Mouse (Mus musculus) adrenal gland, adult (tissue): Measurements from ENCODE around the gene Heg1.

Experiments used
- DNase-seq, 2 experiments: peaks; one replicate each; pipeline ENCODE4 v3.0.0; 2022 to 2023; ENCODE audit warnings: low spot score in 1 of 2; ENCODE audit not compliant: inconsistent age in 2 of 2

The Heg1 gene

DNA sequence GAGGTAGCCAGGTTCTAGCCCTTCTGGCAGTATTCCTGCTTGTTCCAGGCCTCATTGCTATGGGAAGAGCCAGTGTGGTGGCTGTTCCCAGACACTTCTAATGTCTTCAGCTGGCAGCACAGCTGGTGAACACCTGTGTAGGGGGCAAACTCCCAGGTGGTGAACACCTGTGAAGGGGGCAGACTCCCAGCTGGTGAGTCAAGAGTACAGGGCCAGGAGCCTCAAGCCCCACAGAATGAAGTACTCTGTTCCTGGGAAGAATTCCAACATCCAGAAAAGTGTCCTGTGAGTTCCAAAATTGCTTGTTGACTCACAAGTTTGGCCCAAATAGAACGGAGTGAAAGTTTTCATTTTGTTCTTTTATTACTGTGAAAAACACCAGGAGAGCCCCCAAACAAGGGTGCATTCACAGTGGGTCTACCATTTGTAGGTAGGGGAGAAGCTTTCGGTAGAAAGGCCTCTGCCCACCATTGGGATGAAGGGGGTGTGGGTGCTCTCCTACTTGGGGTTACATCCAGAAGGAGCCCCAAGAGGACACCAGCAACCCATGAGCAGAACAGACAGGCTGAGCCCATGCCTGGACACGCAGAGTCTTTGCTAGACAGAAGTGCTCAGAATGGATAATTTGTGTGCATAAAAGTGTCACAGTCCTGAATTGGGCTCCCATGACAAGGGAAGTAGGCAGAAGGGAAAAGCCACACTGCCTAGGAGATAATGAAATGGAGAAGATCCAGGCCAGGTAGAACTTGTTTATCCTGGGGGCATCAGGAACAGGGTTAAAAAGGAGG is 84.5 kb downstream of the Heg1 start:
- DNase-seq: no peak

DNA sequence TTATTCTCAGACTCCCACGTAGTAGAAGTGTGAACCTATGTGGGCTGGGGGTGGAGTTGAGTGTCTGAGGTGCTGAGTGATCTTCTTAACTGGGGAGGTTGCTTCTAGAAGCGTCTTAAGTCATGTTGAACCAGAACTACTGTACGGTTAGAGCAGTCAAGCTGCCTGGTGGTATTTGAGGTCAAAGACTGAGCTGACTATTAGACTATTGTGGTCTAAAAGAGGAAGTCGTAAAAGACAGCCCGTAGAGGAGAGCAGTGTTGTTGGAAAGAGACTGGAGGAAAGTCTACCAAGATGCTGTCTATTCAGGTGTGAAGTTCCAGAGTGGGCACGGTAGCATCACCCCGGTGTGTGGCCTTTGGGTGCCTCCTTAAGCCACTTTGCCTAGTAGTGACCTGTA is 85.7 kb downstream of the Heg1 start:
- no peak for DNase-seq

DNA sequence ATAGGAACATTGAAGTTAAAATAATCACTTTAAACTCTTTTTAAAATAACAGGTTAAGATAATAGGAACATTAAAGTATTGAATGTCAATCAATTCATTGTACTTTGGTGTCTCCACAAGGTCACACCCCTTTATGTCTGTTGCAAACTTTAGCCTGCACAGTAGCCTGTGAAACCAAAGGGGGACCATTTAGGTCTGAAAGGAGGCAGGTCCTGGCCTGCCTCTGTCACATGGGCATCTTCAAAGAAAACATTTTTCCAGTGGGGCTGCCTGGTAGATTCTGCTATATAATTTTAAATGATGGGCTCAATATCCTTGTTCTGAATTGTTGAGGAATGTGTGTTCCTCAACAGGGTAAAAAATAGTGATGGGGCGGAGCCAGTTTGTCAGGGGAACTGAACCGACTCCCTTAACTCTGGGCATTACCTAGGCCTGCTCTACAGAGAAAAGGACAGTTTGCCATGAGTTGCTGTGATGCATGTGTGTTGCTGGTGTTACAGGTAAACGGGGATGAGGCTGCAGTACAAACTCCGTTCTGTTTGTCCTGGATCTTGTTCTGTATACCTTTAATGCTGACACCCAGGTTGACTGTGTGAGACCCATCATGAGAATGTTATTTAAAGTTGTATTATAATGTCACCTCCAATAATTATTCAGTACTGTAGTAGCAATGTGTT is 86.7 kb downstream of the Heg1 start:
- no peak for DNase-seq

DNA sequence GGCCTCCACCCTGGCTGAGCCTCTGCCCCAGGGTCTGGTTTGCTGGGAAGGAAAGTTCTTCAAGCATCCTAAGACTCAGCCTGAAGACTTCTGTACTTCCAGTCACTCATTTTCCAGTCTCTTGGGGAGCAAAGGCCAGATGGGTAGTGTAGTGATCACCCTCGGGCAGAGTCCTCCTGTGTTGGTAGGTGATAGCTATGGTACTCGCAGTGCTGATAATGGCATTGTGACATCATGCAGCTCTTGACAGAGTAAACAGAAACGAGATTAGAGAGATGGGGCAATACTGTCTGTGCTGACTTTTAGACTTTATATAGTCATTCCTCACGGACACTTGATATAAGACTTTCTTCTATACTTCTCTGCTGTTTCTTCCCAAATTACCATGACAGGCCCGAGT is 88.6 kb downstream of the Heg1 start:
- no peak for DNase-seq

DNA sequence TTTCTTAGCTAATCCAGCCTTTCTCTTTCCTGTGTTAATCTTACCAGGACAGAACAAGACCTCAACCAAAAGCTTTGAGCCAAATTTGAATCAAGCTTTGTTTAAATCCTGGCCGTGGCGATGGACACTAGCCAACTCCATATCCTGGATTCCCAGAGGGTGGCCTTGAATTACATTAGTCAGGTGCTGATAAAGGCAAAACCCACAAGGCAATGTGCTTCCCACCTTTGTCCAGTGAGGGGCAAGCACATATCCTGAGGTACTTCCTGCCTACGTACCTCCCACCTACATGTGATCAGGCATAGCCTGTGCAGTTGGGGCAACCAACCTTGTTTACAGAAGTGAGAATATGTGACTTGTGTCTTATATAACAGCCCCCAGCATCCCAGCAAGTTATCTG is 90.8 kb downstream of the Heg1 start:
- peak; percentile 48 to 81 for DNase-seq

DNA sequence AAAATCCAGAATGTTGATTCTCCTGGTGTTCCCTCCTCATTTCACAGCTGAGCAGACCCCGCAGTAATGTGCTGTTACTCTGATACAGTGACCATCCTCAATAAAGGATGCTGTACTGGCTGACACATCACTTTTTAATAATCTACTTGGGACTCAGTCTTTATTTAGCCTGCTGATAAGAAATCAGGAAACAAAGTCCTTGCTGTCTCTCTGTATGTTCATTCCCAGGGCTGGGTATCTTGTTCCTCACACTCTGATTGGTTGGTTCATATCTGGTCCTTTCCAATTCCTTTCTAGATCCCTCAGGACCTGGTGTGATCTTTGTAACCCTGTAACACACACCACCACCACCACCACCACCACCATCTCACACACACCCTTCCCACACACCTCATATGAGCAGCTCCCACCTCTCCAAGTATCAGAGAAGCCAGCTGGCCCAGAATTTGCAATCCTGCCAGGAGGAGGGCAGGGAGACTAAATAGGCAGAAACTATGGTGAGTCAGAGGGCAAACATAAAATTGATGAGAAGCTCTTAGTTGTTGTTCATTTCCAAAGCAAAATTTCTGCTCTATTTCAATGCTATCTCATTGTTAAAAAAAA is 91.7 kb downstream of the Heg1 start:
- peak in 1 of 2 experiments; percentile 62 for DNase-seq

DNA sequence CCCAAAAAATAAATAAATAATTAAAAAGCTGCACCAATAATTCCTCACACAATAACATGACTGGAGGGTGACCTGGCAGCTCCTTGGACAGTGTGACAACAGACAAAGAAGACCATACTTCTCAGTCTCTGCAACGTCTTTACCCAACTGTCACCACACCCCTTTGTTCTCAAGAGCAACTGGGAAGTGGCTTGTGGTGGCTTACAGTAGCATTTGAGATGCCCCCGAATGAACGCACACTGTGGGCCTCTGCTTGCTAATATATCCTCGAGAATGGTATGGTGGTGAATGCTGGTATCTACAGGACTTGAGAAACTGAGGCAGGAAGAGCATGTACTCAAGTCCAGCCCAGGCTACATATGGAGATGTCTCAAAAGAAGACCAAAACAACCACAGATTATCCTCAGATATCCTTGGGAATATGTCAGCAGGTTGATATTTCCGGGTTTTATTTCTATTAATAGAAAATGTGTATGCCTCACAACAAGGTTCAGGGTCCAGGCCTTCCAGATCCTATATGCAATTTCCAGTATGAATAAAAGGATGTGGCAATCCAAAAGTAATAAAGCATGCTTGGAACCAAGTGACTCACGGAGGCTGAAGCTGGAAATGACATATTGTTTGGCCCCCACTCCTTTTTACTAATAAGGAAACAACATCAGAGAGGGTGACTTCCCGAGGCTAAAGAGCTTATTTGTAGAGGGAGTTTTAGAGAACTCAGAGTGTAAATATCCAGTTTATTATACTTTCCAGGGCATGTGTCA is 92.8 kb downstream of the Heg1 start:
- DNase-seq: peak in 1 of 2 experiments; percentile 55

DNA sequence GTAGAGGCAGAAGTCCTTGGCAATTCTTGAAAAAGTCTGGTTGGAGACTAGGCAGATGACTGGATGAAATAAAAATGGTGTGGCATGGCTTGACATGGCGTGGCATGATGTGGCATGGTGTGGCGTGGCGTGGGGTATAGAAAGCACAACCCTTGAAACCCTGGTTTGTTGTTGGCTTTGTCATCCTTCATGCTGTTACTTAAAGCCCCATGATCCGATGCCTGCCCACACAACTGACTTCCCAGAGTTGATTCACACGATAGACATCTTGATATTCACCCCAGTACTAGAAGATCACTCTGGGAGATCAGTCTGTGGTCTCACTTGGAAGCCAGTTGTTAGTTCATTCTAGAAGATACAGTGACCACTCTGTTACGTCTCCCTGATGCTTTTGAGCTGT is 93.4 kb downstream of the Heg1 start:
- no peak for DNase-seq

DNA sequence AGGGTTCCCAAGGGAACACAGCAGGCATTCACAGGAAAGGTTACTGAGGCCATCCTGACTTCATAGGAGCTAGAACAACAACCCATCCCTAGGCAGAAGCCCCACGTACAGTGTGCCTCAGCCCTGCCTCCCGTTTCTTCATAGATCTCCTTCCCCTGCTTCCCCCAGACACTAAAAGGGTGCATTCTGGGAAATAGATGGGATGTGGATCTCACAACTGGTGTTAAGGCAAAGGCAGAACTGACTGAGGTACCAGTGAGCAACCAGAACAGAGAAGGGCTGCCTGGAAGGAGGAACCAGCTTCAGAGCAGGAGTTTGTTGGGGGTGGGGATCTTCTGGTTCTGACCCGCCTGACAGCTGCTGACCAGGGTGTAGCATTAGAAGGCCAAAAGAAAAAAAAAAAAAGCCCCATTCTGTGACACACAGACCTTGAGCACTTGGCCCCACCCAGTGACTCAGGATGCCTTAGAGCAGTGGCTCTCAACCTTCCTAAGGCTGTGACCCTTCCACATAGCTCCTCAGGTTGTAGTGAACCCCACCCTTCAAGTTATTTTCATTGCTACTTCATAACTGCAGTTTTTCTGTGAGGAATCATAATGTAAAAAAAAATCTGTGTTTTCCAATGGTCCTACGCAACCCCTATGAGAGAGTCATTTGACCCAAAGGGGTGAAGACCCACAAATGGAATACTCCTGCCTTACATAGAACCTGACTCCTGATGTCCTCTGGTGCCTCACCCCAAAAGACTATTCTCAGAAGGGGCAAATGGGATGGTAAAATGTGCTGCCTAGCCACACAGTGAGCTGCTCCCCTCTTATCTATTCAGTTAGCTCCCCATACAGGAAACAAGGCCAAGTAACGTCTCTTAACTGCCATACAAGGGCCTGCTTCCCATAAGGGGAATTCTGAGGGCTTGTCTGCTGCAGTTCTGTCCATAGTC is 97.9 kb downstream of the Heg1 start:
- DNase-seq: peak; percentile 71 to 82

DNA sequence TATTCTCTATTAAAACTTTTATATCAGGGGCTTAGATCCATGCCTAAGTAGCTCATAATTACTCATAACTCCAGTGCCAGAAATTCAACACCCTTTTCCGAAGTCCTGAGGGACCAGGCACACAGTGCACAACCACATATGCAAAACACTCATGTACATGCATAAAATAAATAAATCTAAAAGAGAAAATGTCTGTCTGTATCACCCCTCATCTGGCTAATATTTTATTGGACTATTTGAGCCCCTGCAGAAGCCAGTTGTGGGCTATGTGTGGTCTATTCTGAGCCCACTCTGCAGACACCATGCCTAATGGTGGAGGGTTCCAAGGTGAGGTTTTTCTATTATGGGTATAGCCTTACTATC is 98.5 kb downstream of the Heg1 start:
- DNase-seq: no peak

DNA sequence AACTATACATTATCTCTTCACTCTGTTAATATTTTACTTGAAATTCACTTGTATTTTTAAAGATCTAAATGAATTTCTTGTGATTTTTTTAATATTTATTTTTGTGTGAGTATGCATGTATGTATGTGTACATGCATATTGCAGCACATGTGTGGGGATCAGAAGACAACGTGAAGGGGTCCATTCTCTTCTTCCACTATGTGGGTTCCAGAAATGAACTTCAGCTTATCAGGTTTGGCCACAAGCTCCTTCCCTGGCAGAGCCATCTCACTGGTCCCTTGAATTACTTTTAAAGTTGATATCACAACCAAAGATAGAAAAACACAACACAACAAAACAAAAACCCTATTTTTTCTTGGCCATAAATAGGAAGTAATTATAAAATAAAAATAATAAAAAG is 100.4 kb downstream of the Heg1 start:
- no peak for DNase-seq

DNA sequence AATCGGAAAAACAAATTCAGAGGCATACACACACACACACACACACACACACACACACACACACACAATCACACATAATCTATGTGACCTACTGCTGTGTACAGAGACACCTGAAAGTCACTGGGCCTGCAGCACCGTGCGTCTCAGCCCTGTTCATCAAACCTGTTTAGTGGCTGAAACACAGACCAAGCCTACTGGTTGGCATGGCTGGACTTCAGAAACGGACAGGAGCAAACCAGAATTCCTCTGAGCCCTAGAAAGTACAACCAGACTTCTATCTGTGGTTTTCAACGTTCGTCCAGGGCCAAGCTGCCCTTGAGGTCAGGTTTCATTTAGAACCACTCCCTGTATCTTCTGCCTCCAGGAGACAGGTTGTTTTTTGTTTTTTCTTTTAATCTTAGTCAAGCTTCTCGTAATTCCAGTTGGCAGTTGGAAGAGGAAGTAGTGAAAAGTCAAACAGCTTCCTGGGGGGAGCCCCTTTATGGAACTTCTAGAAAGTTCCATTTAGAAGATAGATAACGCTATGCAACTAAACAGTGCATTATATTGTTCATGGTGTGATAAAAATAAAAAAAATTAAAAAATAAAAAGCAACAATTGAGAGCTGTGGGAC is 101.0 kb downstream of the Heg1 start:
- no peak for DNase-seq

DNA sequence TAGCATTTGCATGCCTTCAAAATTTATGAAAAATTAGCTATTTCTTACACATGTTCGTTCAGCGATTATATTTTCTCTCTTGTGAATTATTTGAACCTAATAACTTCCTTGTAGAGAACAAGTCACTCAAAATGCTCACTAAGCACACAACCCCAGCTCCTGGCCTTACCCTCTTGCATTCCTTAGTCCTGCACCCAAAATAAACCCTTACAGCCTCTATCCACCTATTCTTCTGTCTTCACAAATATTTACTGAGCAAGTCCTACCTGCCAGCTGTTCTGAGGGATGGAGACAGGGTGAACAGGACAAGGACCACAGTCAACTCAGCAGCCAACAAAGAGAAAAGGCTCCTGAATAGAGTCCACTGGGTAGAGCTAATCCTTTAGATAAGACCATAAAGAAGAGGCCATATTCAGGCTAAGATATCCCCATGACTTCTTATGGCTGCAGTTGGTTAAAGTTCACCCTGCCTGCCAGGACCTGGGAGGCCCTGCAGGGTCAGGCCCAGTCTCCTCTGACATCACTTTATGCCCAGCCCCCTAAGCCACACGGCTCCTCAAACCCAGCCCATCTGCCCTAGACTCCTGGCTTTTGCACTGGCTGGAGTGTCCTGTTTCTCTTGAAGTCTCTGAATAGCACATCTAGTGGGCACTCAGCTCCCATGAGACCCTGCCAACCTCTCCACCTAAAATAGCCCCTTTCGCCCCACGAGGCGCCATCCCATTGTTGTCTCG is 102.7 kb downstream of the Heg1 start:
- no peak for DNase-seq

DNA sequence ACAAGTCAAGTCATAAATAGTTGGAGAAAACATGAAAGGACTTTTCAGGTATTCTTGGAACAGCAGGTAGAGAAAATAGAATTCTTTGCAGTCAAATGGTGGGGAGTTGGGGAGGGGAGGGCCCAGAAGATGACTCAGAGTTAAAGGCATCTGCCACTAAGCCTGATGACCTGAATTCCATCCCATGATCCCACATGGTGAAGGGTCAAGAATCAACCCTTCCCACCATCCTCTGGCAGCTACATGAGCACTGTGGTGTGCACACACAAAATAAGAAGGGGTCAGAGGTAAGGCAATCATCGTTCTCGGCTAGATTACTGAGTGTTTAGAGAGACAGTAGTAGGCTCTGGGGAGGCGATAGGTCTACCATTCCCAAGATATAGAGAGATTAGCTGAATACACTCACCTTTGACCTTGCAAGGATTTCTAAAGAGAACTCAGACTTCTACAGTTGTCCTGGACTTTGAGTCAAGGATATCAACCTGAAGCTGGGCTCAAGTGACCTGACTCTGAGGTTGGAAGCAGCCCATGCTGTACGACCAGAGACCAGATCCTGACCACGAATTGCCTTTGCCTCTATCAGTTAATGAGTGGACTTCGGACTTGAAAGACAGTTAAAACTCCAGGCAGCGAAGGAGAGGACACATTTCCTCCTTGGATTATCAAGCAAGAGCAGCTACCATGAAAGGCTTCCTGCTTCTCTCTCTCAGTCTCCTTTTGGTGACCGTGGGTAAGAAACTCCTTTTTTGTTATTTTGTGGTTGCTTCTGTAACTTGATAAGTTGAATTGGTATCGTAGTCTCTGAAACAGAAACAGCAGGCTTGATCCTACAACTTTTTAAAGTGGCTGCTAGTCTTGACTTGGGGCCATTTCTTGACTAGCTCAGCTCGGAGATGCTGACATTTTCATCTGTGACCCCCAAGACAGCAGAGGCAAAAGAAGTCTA is 109.9 kb downstream of the Heg1 start, which contains the start of gene Muc13:
Muc13 (plus strand) TSS at position 192 of the 946 bp plus-strand sequence.
- DNase-seq: no peak

DNA sequence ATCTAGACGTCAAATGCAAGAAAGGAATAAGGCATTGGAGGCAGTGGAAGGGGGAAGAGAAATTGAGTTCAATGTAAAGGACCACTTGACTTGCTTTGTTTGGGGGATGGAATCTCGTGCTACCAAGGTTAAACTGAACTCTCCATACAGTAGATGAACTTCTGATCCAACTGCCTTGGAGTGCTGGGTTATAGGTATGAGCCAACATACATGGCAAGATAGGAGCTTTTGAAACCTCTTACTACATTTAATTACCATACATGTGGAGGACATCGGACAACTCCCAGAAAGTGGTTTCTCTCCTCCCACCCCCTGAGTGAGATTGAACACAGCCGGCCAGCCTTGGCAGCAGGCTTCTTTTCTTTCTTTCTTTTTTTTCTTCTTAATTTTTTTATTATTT is 110.9 kb downstream of the Heg1 start:
- DNase-seq: no peak

DNA sequence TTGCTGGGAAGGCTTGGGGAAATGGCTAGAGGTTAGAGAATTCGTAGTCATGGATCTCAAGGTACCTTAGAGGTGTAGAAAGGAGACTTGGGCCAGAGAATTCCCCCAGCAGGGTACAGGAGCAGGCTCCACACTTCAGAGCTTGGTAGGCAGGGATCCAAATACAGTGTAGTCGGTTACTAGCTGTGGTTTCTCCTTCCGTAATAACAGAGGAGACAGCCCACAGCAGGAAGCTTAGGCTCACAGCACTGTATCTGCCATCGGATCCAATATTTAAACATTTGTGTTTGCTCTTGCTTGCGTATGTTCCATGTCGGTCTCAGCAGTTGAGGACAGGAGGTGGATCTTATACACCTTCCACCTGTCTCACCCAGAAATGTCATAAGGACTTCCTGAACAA is 111.7 kb downstream of the Heg1 start:
- no peak for DNase-seq

DNA sequence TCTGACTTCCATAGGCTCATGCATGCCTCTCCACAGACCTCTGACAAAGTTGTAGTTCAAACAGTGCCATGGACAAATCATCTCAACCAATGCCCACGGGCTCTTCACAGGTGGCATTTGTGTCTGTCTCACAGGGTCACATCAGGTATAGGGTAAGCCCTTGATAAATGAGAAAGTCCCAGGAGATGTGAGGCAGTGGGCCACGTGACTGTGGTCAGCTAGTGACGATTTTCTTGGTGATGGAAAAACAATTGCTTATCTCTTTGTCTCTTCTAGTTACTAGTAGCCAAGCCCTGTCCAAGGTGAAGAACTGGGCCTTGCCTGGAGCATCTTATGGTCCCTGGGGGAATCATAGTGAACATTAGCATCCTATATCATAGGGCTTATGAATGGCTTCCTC is 112.6 kb downstream of the Heg1 start:
- no peak for DNase-seq

DNA sequence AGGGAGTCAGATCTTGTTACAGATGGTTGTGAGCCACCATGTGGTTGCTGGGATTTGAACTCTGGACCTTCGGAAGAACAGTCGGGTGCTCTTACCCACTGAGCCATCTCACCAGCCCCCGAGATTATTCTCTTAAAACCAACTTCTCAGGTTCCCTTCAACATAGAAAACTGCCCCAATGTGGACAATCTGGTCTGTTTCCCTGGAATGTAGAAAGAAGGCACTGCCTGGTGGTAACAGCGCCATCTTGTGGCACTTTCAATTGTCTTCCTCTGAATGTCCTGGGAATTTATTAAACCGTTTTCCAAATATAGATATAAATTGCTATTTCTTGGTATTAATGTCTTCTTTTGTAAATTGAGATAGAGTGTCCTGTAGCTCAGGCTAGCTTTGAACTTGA is 113.7 kb downstream of the Heg1 start:
- DNase-seq: peak; percentile 56 to 86
